Mouse (Mus musculus) forebrain, embryonic 11.5 days (tissue): Measurements from ENCODE around the gene Esyt2. TPM values are rescaled to one million over a fixed set of nuclear protein-coding genes. Genes with fewer than 3 reads are reported as not detected.

ENCODE experiments used
- microRNA-seq: library from miRNA; unstranded; fragments of <30 nt; microRNA quantifications from one replicate; pipeline ENCODE4, GENCODE M21; 2016; ENCODE audit not compliant: insufficient number of aligned reads
- polyA plus RNA-seq: library from polyadenylated mRNA; unstranded; fragments of >200 nt; fragmentation: Nextera tagmentation; extraction: Ambion mirVana; gene quantifications from 2 replicates; pipeline ENCODE4 v1.2.1, GENCODE M21; 2014

The Esyt2 gene
- polyA plus RNA-seq, 1 experiment from 2014 or later, result 19.1 TPM

Small RNAs within 50 kb of the gene (microRNA-seq; reads per million reads assigned to microRNA genes)
- gene Gm23190, result not detected

Other genes with a start within 250 kb of the Esyt2 start
- gene Zfp386, start 233.5 kb upstream of the Esyt2 start, polyA plus RNA-seq, result 58.5 and 66.4 TPM in 2 replicates
- gene Vipr2, start 203.5 kb upstream of the Esyt2 start, polyA plus RNA-seq, result 3.5 and 4.1 TPM in 2 replicates
- 16.4 and 18.1 TPM in 2 replicates for gene Wdr60, start 18.2 kb upstream of the Esyt2 start, polyA plus RNA-seq
- not detected in 2 replicates for gene Gm11027, start 5.8 kb upstream of the Esyt2 start, polyA plus RNA-seq
- 52.8 and 57.3 TPM in 2 replicates for gene Ncapg2, start 124.2 kb downstream of the Esyt2 start, polyA plus RNA-seq
- 6.8 and 7.1 TPM in 2 replicates for gene Ptprn2, start 204.5 kb downstream of the Esyt2 start, polyA plus RNA-seq